Mouse (Mus musculus) heart, postnatal 0 days (tissue): ENCODE measurements around the gene Nsun5. TPM values are rescaled to one million over a fixed set of nuclear protein-coding genes. Genes with fewer than 3 reads are reported as not detected.

Experiments used
- ATAC-seq: fragments of 200-750 bp; cut with Nextera tagmentation; 2 replicates; pipeline ENCODE4 v1.8.0; 2017; ENCODE audit warnings: low read depth, moderate number of reproducible peaks, moderate library complexity; ENCODE audit not compliant: insufficient read depth
- DNase-seq: peaks from one replicate; pipeline ENCODE4 v3.0.0-alpha.2; 2016; ENCODE audit warnings: low spot score
- H3K27ac ChIP-seq: fragments of 300-500 bp; sonication (generic); 2 replicates; pipeline ENCODE4 v1.5.1; 2014; ENCODE audit warnings: low read depth, mild to moderate bottlenecking
- H3K27me3 ChIP-seq: fragments of 300-500 bp; sonication (generic); 2 replicates; pipeline ENCODE4 v1.6.1; 2014; ENCODE audit warnings: low read length, mixed read lengths; ENCODE audit not compliant: control insufficient read depth, insufficient read depth
- H3K36me3 ChIP-seq: fragments of 300-500 bp; sonication (generic); replicated peaks from 2 replicates; pipeline ENCODE4 v1.6.1; 2014; ENCODE audit warnings: low read length, mixed read lengths; ENCODE audit not compliant: control insufficient read depth, insufficient read depth
- H3K4me1 ChIP-seq: fragments of 300-500 bp; sonication (generic); 2 replicates; pipeline ENCODE4 v1.6.1; 2014; ENCODE audit warnings: antibody characterized with exemption; ENCODE audit not compliant: control insufficient read depth, insufficient read depth
- H3K4me2 ChIP-seq: fragments of 300-500 bp; sonication (generic); 2 replicates; pipeline ENCODE4 v1.6.1; 2014; ENCODE audit warnings: low read depth, mild to moderate bottlenecking, low read length, moderate library complexity
- H3K4me3 ChIP-seq: fragments of 300-500 bp; sonication (generic); 2 replicates; pipeline ENCODE4 v1.5.1; 2014; ENCODE audit warnings: low read depth, low read length
- H3K9ac ChIP-seq: fragments of 300-500 bp; sonication (generic); replicated peaks from 2 replicates; pipeline ENCODE4 v1.6.1; 2014; ENCODE audit warnings: low read depth, low read length, mixed read lengths
- H3K9me3 ChIP-seq: fragments of 300-500 bp; sonication (generic); replicated peaks from 2 replicates; pipeline ENCODE4 v1.6.1; 2016; ENCODE audit warnings: low read length; ENCODE audit not compliant: control insufficient read depth
- CTCF ChIP-seq: IDR thresholded peaks from 2 replicates; pipeline ENCODE4 v1.5.1; 2016; ENCODE audit warnings: antibody characterized with exemption, control low read depth, low read depth
- EP300 ChIP-seq: IDR thresholded peaks from 2 replicates; pipeline ENCODE4 v1.6.1; 2016; ENCODE audit warnings: antibody characterized with exemption, low read depth
- WGBS: fragments of 180-500 bp; shearing (Covaris S2); extraction: QIAGEN DNeasy Blood & Tissue Kit; methylation state at CpG from one replicate; pipeline ENCODE4 v1.1.7; 2014; 5-methylcytosine and 5-hydroxymethylcytosine counted together
- polyA plus RNA-seq: library from polyadenylated mRNA; unstranded; fragments of >200 nt; fragmentation: Nextera tagmentation; extraction: Ambion mirVana; gene quantifications from 2 replicates; pipeline ENCODE4 v1.2.1, GENCODE M21; 2015
- total RNA-seq: library from RNA; depleted of rRNA; stranded (reverse); fragments of >200 nt; gene quantifications from 2 replicates; pipeline ENCODE4 v1.2.3, GENCODE M21; 2014; ENCODE audit warnings: low replicate concordance

Nsun5 gene
- total and polyA plus RNA-seq, 2 experiments from 2014 or later = 8.7 to 13.1 TPM

DNA sequence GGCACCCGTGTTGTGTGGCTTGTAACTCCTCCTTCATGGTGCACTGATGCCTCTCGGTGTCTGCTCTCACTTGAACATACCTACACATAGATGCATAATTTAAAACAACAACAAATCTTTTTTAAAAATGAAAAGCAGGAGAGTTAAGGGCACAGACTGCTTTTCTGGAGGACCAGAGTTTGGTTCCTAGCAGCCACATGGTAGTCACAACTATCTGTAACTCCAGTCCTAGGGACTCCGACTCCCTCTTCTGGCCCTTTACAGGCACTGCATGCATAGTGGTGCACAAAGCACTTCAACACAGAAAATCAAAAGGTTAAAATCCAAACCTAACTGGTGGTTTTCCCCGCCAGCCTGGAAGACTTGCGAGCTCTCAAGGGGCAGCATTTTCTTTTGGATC is 3.8 kb downstream of the Nsun5 start:
- DNase-seq (no peak), ATAC-seq (no peak)
- Histone ChIP-seq H3K27ac (no peak overlapping the region), H3K27me3 (no peaks in the 10 kb centered on the region), H3K9ac (no peak overlapping the region), H3K9me3 (no peaks in the 10 kb centered on the region), H3K4me3 (no peak overlapping the region), H3K4me1 (peaks cover 20% of the 10 kb centered on the region), H3K4me2 (no peak overlapping the region), H3K36me3 (peaks cover 64% of the 10 kb centered on the region)
- 0 out of 2 replicates have a peak, but pooled peaks have one; percentile 3 for TF ChIP-seq CTCF
- TF ChIP-seq EP300 = no peak
- WGBS = 96% methylated on average over 5 of the region's 5 CpGs

DNA sequence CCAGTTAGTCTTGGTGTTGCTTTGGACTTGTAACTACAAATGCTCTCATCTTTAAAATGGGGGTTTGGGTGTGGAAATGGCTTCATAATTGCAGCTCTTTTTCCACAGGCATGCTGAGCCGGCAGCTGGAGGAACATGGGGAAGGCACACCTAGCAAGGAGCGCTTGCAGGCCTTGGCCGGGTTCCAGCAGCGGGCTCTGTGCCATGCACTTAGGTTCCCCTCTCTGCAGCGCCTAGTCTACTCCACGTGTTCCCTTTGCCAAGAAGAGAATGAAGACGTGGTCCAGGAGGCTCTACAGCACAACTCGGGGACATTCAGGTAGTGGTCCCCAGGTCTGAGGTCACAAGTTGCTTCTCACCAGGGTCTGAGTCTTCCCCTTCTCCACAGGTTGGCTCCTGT is 5.4 kb downstream of the Nsun5 start:
- DNase-seq = peak; percentile 55
- 24% methylated on average over 8 of the region's 8 CpGs for WGBS
- H3K9me3 ChIP-seq = no peaks in the 10 kb centered on the region

DNA sequence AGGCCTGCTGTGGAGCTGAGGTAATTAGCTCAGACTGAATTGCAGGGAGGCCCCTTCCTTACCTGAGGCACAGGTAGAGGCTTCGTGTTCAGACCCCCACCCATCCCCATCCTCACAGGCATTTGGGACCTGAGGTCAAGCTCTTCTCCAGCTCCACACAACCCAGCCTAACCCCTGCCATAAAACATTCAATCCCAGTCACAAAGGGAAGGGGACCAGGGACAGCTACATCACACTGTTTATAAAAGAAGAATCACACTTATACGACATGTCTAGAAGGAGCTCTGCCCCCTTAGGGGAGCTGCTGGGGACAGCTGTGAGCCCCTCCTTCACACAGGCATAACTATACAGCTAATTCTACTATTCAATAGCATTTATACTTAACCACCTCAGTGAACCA is 6.6 kb downstream of the Nsun5 start:
- 68% methylated on average over 2 of the region's 2 CpGs for WGBS
- Histone ChIP-seq H3K4me2 (no peak overlapping the region), H3K36me3 (peaks cover 91% of the 10 kb centered on the region), H3K9ac (no peak overlapping the region), H3K27me3 (no peaks in the 10 kb centered on the region), H3K4me1 (peaks cover 5% of the 10 kb centered on the region; the same call in 1 of the 2 replicates), H3K4me3 (no peak overlapping the region), H3K9me3 (no peaks in the 10 kb centered on the region), H3K27ac (no peak overlapping the region)
- TF ChIP-seq EP300 (no peak), CTCF (no peak)
- no peak for DNase-seq
- ATAC-seq = no peak

More for the DNA sequence above, 5.4 kb downstream of the Nsun5 start:
- Histone ChIP-seq H3K4me3 (no peak overlapping the region), H3K27ac (no peak overlapping the region), H3K27me3 (no peaks in the 10 kb centered on the region), H3K9ac (no peak overlapping the region), H3K4me2 (no peak overlapping the region), H3K36me3 (peaks cover 80% of the 10 kb centered on the region), H3K4me1 (peaks cover 14% of the 10 kb centered on the region)
- TF ChIP-seq CTCF (no peak), EP300 (no peak)
- ATAC-seq = peak; percentile 61

DNA sequence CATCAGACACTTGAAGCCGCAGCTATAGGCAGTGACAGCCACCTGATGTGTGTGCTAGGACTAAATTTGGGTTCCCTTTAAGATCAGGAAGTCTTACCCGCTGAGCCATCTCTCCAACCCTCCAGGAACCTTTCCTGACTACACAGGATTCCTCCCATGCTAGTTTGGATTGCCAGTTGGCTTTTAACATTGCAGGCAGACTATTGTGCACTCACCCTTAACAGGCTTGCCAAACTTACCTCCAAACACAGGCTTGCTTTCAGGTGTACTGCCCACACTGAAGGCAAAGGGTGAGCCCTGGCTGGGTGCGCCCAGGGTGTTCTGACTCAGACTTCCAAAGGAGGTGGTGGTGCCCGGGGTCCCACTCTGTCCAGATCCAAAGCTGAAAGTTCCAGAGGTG is 10.9 kb downstream of the Nsun5 start:
- peaks cover 94% of the 10 kb centered on the region for H3K36me3 ChIP-seq
- no peak overlapping the region for H3K4me2 ChIP-seq
- ATAC-seq (no peak), DNase-seq (no peak)
- H3K27me3 ChIP-seq = no peaks in the 10 kb centered on the region
- no peak overlapping the region for H3K9ac ChIP-seq
- no peak overlapping the region for H3K27ac ChIP-seq
- H3K4me3 ChIP-seq = no peak overlapping the region
- H3K9me3 ChIP-seq = no peaks in the 10 kb centered on the region
- 90% methylated on average over 4 of the region's 4 CpGs for WGBS
- H3K4me1 ChIP-seq = no peaks in the 10 kb centered on the region
- TF ChIP-seq CTCF (no peak), EP300 (no peak)

DNA sequence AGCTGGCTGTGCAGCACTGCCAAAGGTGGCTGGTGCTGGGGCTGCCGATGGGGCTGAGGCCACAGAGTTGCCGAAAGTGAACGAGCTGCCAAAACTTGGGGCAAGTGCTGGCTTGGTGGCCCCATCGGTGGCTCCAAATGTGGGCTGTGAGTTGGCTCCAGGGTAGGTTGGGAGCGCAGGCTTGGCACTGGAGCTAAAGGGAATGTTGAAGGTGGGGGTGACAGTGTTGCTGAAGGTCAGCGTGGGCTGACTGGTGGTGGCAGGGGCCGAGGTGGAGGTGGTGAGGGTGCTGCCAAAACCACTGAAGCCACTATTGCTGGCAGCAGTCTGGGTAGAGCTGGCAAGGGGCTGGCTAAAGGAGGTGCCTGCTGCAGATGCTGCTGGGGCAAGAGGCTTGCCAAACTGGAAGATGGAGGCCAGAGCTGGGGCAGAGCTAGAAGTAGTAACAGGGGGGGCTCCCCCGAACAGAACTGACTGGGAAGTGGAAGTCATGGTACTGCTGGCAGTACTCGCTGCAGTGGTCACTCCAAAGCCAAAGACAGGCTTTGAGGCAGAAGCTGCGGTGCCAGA is 11.7 kb downstream of the Nsun5 start:
- no peak for ATAC-seq

DNA sequence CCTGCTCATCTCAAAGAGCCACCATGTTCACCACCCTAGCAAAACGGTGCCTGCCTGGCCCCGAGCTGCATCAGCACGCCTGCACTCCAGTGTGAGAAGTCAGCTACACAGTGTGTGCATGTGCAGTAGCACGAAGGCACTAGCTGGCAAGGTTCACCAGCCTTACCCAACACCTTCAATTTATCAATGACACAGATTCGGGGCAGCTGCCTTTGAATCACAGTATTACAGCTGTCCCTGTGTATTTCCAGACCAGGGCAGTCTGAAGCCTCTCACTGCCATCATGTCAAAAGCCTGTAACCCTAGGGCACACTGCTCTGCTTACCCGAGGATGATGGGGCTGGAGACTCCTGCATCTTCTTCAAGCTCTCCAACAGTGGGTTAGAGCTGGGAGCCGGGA is 13.0 kb downstream of the Nsun5 start:
- no peak overlapping the region for H3K4me3 ChIP-seq
- TF ChIP-seq CTCF (no peak), EP300 (no peak)
- DNase-seq (no peak), ATAC-seq (no peak)
- no peaks in the 10 kb centered on the region for H3K9me3 ChIP-seq
- no peaks in the 10 kb centered on the region for H3K27me3 ChIP-seq
- H3K9ac ChIP-seq = no peak overlapping the region
- H3K4me2 ChIP-seq = no peak overlapping the region
- H3K4me1 ChIP-seq = no peaks in the 10 kb centered on the region
- H3K27ac ChIP-seq = no peak overlapping the region
- WGBS = 85% methylated on average over 7 of the region's 7 CpGs
- H3K36me3 ChIP-seq = peaks cover 97% of the 10 kb centered on the region

More for the DNA sequence above, 11.7 kb downstream of the Nsun5 start:
- no peak overlapping the region for H3K4me2 ChIP-seq
- H3K4me3 ChIP-seq = no peak overlapping the region
- TF ChIP-seq CTCF = no peak
- no peak for TF ChIP-seq EP300
- no peaks in the 10 kb centered on the region for H3K27me3 ChIP-seq
- peaks cover 92% of the 10 kb centered on the region for H3K36me3 ChIP-seq
- 89% methylated on average over 10 of the region's 10 CpGs for WGBS
- H3K9ac ChIP-seq = no peak overlapping the region
- H3K4me1 ChIP-seq = no peaks in the 10 kb centered on the region
- H3K9me3 ChIP-seq = no peaks in the 10 kb centered on the region
- DNase-seq = no peak
- no peak overlapping the region for H3K27ac ChIP-seq
